Comparison of ENCODE assay signal across 8 mouse cellular contexts in the genomic region with DNA sequence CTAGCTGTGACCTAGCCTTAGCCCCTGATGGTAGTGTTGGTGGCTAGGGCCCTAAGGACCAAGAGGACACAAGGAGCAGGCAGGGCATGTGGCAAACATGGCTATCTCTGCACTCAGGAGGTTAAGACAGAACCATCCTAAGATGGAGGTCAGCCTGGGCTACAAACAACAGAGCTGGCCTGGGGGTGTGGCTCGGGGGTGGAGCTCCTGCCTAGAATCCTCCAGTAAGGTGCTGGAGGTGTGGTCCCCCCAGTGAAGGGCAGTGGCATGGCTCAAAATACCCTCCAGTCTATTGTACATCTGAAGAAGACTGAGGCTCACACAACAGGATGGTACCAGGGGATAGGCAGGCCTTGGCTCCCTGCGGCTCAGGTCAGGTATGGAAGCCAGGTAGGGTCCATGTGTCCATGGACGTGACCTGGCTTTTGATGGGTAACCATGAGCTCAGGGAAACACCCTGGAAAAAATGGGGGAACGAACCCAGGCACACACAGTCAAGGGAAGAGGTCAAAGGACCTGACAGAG. TPM values are rescaled to one million over a fixed set of nuclear protein-coding genes. Genes with fewer than 3 reads are reported as not detected.
DNase-seq lines count a peak whose midpoint lies in the region; ATAC-seq and TF ChIP-seq lines count a peak whose summit lies in the region.

No protein-coding gene starts in this region.

- no peak for TF ChIP-seq POLR2A in cerebellum, adult 2 months (IDR thresholded peaks at IDR 0.05; ENCODE audit: borderline replicate concordance, insufficient read depth, low read length)

- H3K9ac ChIP-seq in forebrain, embryonic 16.5 days (replicated peaks; ENCODE audit: low read depth, low read length) = peak overlapping the region; percentile 99
- H3K9ac ChIP-seq in liver, embryonic 15.5 days = no peak overlapping the region

- 81% methylated on average over 4 of the region's 4 CpGs for WGBS in forebrain, embryonic 16.5 days
- WGBS in liver, embryonic 15.5 days (ENCODE audit: insufficient replicate concordance) = 73% methylated on average over 4 of the region's 4 CpGs
- WGBS in cerebellum, adult 2 months = 80% methylated on average over 4 of the region's 4 CpGs

- no peak overlapping the region for H3K4me3 ChIP-seq in C2C12 (ENCODE audit: insufficient read depth, poor library complexity, severe bottlenecking)
- peak overlapping the region; percentile 98 for H3K4me3 ChIP-seq in forebrain, embryonic 16.5 days (replicated peaks; ENCODE audit: low read length)
- no peak overlapping the region for H3K4me3 ChIP-seq in liver, embryonic 15.5 days (replicated peaks)
- H3K4me3 ChIP-seq in cerebellum, adult 2 months (replicated peaks; ENCODE audit: insufficient read depth, low read depth, low read length) = no peak overlapping the region

- H3K79me3 ChIP-seq in C2C12 (ENCODE audit: low read depth) = peaks cover 45% of the 10 kb centered on the region

- no peak for ATAC-seq in forebrain, embryonic 16.5 days
- ATAC-seq in liver, embryonic 15.5 days (ENCODE audit: insufficient read depth) = no peak

- peaks cover 60% of the 10 kb centered on the region for H3K36me3 ChIP-seq in C2C12 (ENCODE audit: control insufficient read depth, insufficient read depth)
- peaks cover 30% of the 10 kb centered on the region for H3K36me3 ChIP-seq in forebrain, embryonic 16.5 days (ENCODE audit: control insufficient read depth, insufficient read depth)
- peaks cover 21% of the 10 kb centered on the region for H3K36me3 ChIP-seq in liver, embryonic 15.5 days (replicated peaks)

- peaks cover 66% of the 10 kb centered on the region for H3K79me2 ChIP-seq in C2C12 (ENCODE audit: control insufficient read depth, insufficient read depth)

- no peaks in the 10 kb centered on the region for H3K27me3 ChIP-seq in C2C12 (ENCODE audit: control insufficient read depth, insufficient read depth, insufficient read length)
- H3K27me3 ChIP-seq in forebrain, embryonic 16.5 days (replicated peaks; ENCODE audit: control insufficient read depth, insufficient read depth, low read length) = no peaks in the 10 kb centered on the region
- H3K27me3 ChIP-seq in liver, embryonic 15.5 days = peaks cover 19% of the 10 kb centered on the region
- no peaks in the 10 kb centered on the region for H3K27me3 ChIP-seq in cerebellum, adult 2 months (ENCODE audit: control insufficient read depth, insufficient read depth, low read length)

- H3K9me3 ChIP-seq in forebrain, embryonic 16.5 days (ENCODE audit: control insufficient read depth, low read length) = no peaks in the 10 kb centered on the region
- no peaks in the 10 kb centered on the region for H3K9me3 ChIP-seq in liver, embryonic 15.5 days (replicated peaks)

- peak overlapping the region; percentile 4 for H3ac ChIP-seq in C2C12 (ENCODE audit: control insufficient read depth, insufficient read length, low read depth)

- no peak overlapping the region for H3K27ac ChIP-seq in forebrain, embryonic 16.5 days (ENCODE audit: low read length)
- H3K27ac ChIP-seq in liver, embryonic 15.5 days (replicated peaks) = peak overlapping the region; percentile 79; the same call in 1 of the 2 replicates
- H3K27ac ChIP-seq in cerebellum, adult 2 months (ENCODE audit: insufficient read depth, low read length) = no peak overlapping the region

- peaks cover 35% of the 10 kb centered on the region for H3K4me1 ChIP-seq in forebrain, embryonic 16.5 days (replicated peaks; ENCODE audit: control insufficient read depth, insufficient read depth, low read length)
- peaks cover 58% of the 10 kb centered on the region for H3K4me1 ChIP-seq in liver, embryonic 15.5 days (replicated peaks)
- peaks cover 24% of the 10 kb centered on the region for H3K4me1 ChIP-seq in cerebellum, adult 2 months (ENCODE audit: control insufficient read depth, insufficient read depth, low read length)

- peak overlapping the region; percentile 88 for H3K4me2 ChIP-seq in forebrain, embryonic 16.5 days (ENCODE audit: low read length)
- peak overlapping the region; percentile 99 for H3K4me2 ChIP-seq in liver, embryonic 15.5 days

- peak; percentile 24 for DNase-seq in adrenal gland, adult 8-10 months
- DNase-seq in adrenal gland, postnatal 14 days = no peak
- no peak for DNase-seq in thymus, postnatal 25 days
- DNase-seq in urinary bladder, postnatal 4 days (ENCODE audit: low spot score in 2 of 2) = no peak
- no peak for DNase-seq in cerebellum, adult 2 months

- TF ChIP-seq CTCF in C2C12 (IDR thresholded peaks at IDR 0.05; ENCODE audit: control insufficient read depth, insufficient read depth, insufficient read length) = no peak
- TF ChIP-seq CTCF in cerebellum, adult 2 months (IDR thresholded peaks at IDR 0.05; ENCODE audit: borderline replicate concordance, insufficient read depth, low read depth, low read length) = no peak

TF ChIP-seq in C2C12, 6 proteins besides CTCF, POLR2A, EP300 and RAD21:
- TF ChIP-seq FOSL1 (IDR thresholded peaks at IDR 0.05; ENCODE audit: insufficient read depth, low read length, poor library complexity, severe bottlenecking) = no peak
- TF ChIP-seq USF1 (IDR thresholded peaks at IDR 0.05; ENCODE audit: low read depth) = no peak
- no peak for TF ChIP-seq CEBPB (IDR thresholded peaks at IDR 0.05; ENCODE audit: low read depth)
- TF ChIP-seq MAX (IDR thresholded peaks at IDR 0.05) = no peak
- TF ChIP-seq MYOD1 (IDR thresholded peaks at IDR 0.05; ENCODE audit: control insufficient read depth, insufficient read length, low read depth) = no peak
- TF ChIP-seq MYOG (IDR thresholded peaks at IDR 0.05; ENCODE audit: control insufficient read depth, extremely low read depth, insufficient read length) = no peak

RNA-seq across cellular contexts. Expression of a gene that starts 3.3 kb away (rescaled TPM):
- 10 to 100 TPM; 17.4 to 21.6 (median 20.8) TPM for total RNA-seq in adrenal gland, adult 8-10 months (2022)
- 21.8 and 22.8 TPM in 2 replicates for total RNA-seq in adrenal gland, postnatal 14 days (2021)
- polyA plus RNA-seq in C2C12 (2012; fragmentation: generic; extraction: Trizol) = 37.4 TPM
- 16.3 TPM in 2 replicates for polyA plus RNA-seq in forebrain, embryonic 16.5 days (2015; fragmentation: Nextera tagmentation; extraction: Ambion mirVana)
- 0.78 and 0.92 TPM in 2 replicates for polyA plus RNA-seq in liver, embryonic 15.5 days (2015; fragmentation: Nextera tagmentation; extraction: Ambion mirVana)
- 16.1 and 16.2 TPM in 2 replicates for polyA plus RNA-seq in cerebellum, adult 2 months (2012; rRNA removed)

RNA-seq across cellular contexts. Expression of a gene that starts 15.2 kb away (rescaled TPM):
- total RNA-seq in adrenal gland, adult 8-10 months (2022) = 100 to 1,000 TPM; 147 to 161 (median 156) TPM
- total RNA-seq in adrenal gland, postnatal 14 days (2021) = 106 and 116 TPM in 2 replicates
- polyA plus RNA-seq in C2C12 (2012; fragmentation: generic; extraction: Trizol) = 326 TPM
- 247 and 256 TPM in 2 replicates for polyA plus RNA-seq in forebrain, embryonic 16.5 days (2015; fragmentation: Nextera tagmentation; extraction: Ambion mirVana)
- 63.2 and 74.5 TPM in 2 replicates for polyA plus RNA-seq in liver, embryonic 15.5 days (2015; fragmentation: Nextera tagmentation; extraction: Ambion mirVana)
- 193 and 199 TPM in 2 replicates for polyA plus RNA-seq in cerebellum, adult 2 months (2012; rRNA removed)

RNA-seq across cellular contexts. Expression of a gene that starts 22.5 kb away (rescaled TPM):
- 100 to 1,000 TPM; 515 to 715 (median 604) TPM for total RNA-seq in adrenal gland, adult 8-10 months (2022)
- total RNA-seq in adrenal gland, postnatal 14 days (2021) = 1,202 and 1,279 TPM in 2 replicates
- polyA plus RNA-seq in C2C12 (2012; fragmentation: generic; extraction: Trizol) = 1,025 TPM
- polyA plus RNA-seq in forebrain, embryonic 16.5 days (2015; fragmentation: Nextera tagmentation; extraction: Ambion mirVana) = 455 and 522 TPM in 2 replicates
- 526 and 581 TPM in 2 replicates for polyA plus RNA-seq in liver, embryonic 15.5 days (2015; fragmentation: Nextera tagmentation; extraction: Ambion mirVana)
- polyA plus RNA-seq in cerebellum, adult 2 months (2012; rRNA removed) = 1,410 and 1,545 TPM in 2 replicates

RNA-seq across cellular contexts. Expression of a gene that starts 27.9 kb away (rescaled TPM):
- total RNA-seq in adrenal gland, adult 8-10 months (2022) = 1 to 10 TPM in 1 of 4 experiments, under 1 TPM in 3; 0.21 to 1.3 (median 0.41) TPM
- 0.30 and 0.44 TPM in 2 replicates for total RNA-seq in adrenal gland, postnatal 14 days (2021)
- polyA plus RNA-seq in C2C12 (2012; fragmentation: generic; extraction: Trizol) = not detected
- 2.2 and 4.5 TPM in 2 replicates for polyA plus RNA-seq in forebrain, embryonic 16.5 days (2015; fragmentation: Nextera tagmentation; extraction: Ambion mirVana)
- polyA plus RNA-seq in liver, embryonic 15.5 days (2015; fragmentation: Nextera tagmentation; extraction: Ambion mirVana) = 0.03 and 0.06 TPM in 2 replicates
- 145 and 151 TPM in 2 replicates for polyA plus RNA-seq in cerebellum, adult 2 months (2012; rRNA removed)

RNA-seq across cellular contexts. Expression of a gene that starts 36.0 kb away (rescaled TPM):
- total RNA-seq in adrenal gland, adult 8-10 months (2022) = 10 to 100 TPM in 2 of 4 experiments, 1 to 10 TPM in 2; 9.2 to 11.1 (median 10.3) TPM
- 8.4 and 10.9 TPM in 2 replicates for total RNA-seq in adrenal gland, postnatal 14 days (2021)
- polyA plus RNA-seq in C2C12 (2012; fragmentation: generic; extraction: Trizol) = 18.3 TPM
- polyA plus RNA-seq in forebrain, embryonic 16.5 days (2015; fragmentation: Nextera tagmentation; extraction: Ambion mirVana) = 0.51 and 0.66 TPM in 2 replicates
- 2.2 and 2.3 TPM in 2 replicates for polyA plus RNA-seq in liver, embryonic 15.5 days (2015; fragmentation: Nextera tagmentation; extraction: Ambion mirVana)
- 7.9 and 10.8 TPM in 2 replicates for polyA plus RNA-seq in cerebellum, adult 2 months (2012; rRNA removed)
